Mouse (Mus musculus) heart, embryonic 14.5 days (tissue): ENCODE measurements around the gene Bglap2. TPM values are rescaled to one million over a fixed set of nuclear protein-coding genes. Genes with fewer than 3 reads are reported as not detected.

Experiments
- ATAC-seq: fragments of 200-750 bp; cut with Nextera tagmentation; 2 replicates; pipeline ENCODE4 v1.8.0; 2017; ENCODE audit warnings: low read depth, moderate TSS enrichment; ENCODE audit not compliant: insufficient number of reproducible peaks, insufficient read depth, low FRiP score
- H3K27ac ChIP-seq, 2 experiments: fragments of 200-500 bp in 1 of 2; fragments of 300-500 bp in 1 of 2; sonication (generic) in 1 of 2; replicated peaks in 1 of 2; 2 replicates each; pipeline ENCODE4 v1.5.1; 2012 to 2014; ENCODE audit warnings: low read depth in 2 of 2, low read length in 2 of 2, control low read depth in 1 of 2, mild to moderate bottlenecking in 1 of 2, mixed read lengths in 1 of 2; ENCODE audit not compliant: control insufficient read depth in 1 of 2, insufficient read depth in 1 of 2
- H3K27me3 ChIP-seq: fragments of 300-500 bp; sonication (generic); 2 replicates; pipeline ENCODE4 v1.6.1; 2014; ENCODE audit warnings: mild to moderate bottlenecking, low read length, control low read depth; ENCODE audit not compliant: control insufficient read depth, insufficient read depth
- H3K36me3 ChIP-seq: fragments of 300-500 bp; sonication (generic); 2 replicates; pipeline ENCODE4 v1.6.1; 2014; ENCODE audit warnings: mild to moderate bottlenecking, control low read depth, low read length, mixed read lengths; ENCODE audit not compliant: control insufficient read depth, insufficient read depth
- H3K4me1 ChIP-seq, 2 experiments: fragments of 200-500 bp in 1 of 2; fragments of 300-500 bp in 1 of 2; sonication (generic) in 1 of 2; 2 replicates each; pipeline ENCODE4 v1.6.1; 2012 to 2014; ENCODE audit warnings: low read length in 2 of 2, control low read depth in 1 of 2, mixed read lengths in 1 of 2; ENCODE audit not compliant: control insufficient read depth in 2 of 2, insufficient read depth in 2 of 2
- H3K4me2 ChIP-seq: fragments of 300-500 bp; sonication (generic); 2 replicates; pipeline ENCODE4 v1.6.1; 2014; ENCODE audit warnings: mild to moderate bottlenecking, low read length
- H3K4me3 ChIP-seq, 2 experiments: fragments of 200-500 bp in 1 of 2; fragments of 300-500 bp in 1 of 2; sonication (generic) in 1 of 2; 2 replicates each; pipeline ENCODE4 v1.5.1; 2012 to 2014; ENCODE audit warnings: low read length in 2 of 2, mild to moderate bottlenecking in 2 of 2, control low read depth in 1 of 2, low read depth in 1 of 2, moderate library complexity in 1 of 2; ENCODE audit not compliant: control insufficient read depth in 1 of 2, insufficient read depth in 1 of 2
- H3K9ac ChIP-seq: fragments of 300-500 bp; sonication (generic); 2 replicates; pipeline ENCODE4 v1.6.1; 2014; ENCODE audit warnings: mild to moderate bottlenecking, low read length
- H3K9me3 ChIP-seq: fragments of 300-500 bp; sonication (generic); 2 replicates; pipeline ENCODE4 v1.6.1; 2016; ENCODE audit warnings: low read length, control low read depth; ENCODE audit not compliant: control insufficient read depth
- WGBS: fragments of 180-500 bp; shearing (Covaris S2); extraction: QIAGEN DNeasy Blood & Tissue Kit; methylation state at CpG from one replicate; pipeline ENCODE4 v1.1.7; 2014; 5-methylcytosine and 5-hydroxymethylcytosine counted together
- polyA plus RNA-seq: library from polyadenylated mRNA; unstranded; fragments of >200 nt; fragmentation: Nextera tagmentation; extraction: Ambion mirVana; gene quantifications from 2 replicates; pipeline ENCODE4 v1.2.1, GENCODE M21; 2014

Bglap2 gene
- polyA plus RNA-seq, 1 experiment from 2014 or later, result not detected

- H3K4me3 ChIP-seq, result no peak overlapping the region
- H3K9ac ChIP-seq, result no peak overlapping the region
- 0 out of 2 replicates have a peak, but pooled peaks cover 1% of the 10 kb centered on the region for H3K27me3 ChIP-seq
- no peaks in the 10 kb centered on the region for H3K9me3 ChIP-seq
- 43% methylated on average over 5 of the region's 5 CpGs for WGBS
- no peak overlapping the region for H3K4me2 ChIP-seq
- H3K27ac ChIP-seq, result peak overlapping the region; percentile 28 to 41; a peak in 2 of 4 replicates
- peaks cover 11 to 18% of the 10 kb centered on the region in 2 experiments for H3K4me1 ChIP-seq
- no peak for ATAC-seq
- H3K36me3 ChIP-seq, result peaks cover 86% of the 10 kb centered on the region
These were observed 18.9 kb downstream of the Bglap2 start for GRCm38 (mm10) chr3:88359584-88359983.

- H3K36me3 ChIP-seq, result peaks cover 100% of the 10 kb centered on the region
- no peak overlapping the region for H3K27ac ChIP-seq
- H3K4me3 ChIP-seq, result no peak overlapping the region
- 89% methylated on average over 8 of the region's 8 CpGs for WGBS
- H3K9me3 ChIP-seq, result no peaks in the 10 kb centered on the region
- no peak overlapping the region for H3K4me2 ChIP-seq
- no peaks in the 10 kb centered on the region for H3K27me3 ChIP-seq
- ATAC-seq, result no peak
- no peak overlapping the region for H3K9ac ChIP-seq
- peaks cover 2 to 5% of the 10 kb centered on the region in 2 experiments; a peak in 1 of 4 replicates for H3K4me1 ChIP-seq
These were observed 23.9 kb downstream of the Bglap2 start for GRCm38 (mm10) chr3:88354396-88355165.

GRCm38 (mm10) chr3:88352907-88353306 is 25.6 kb downstream of the Bglap2 start:
- Histone ChIP-seq H3K4me3 (no peak overlapping the region), H3K27me3 (no peaks in the 10 kb centered on the region), H3K36me3 (peaks cover 100% of the 10 kb centered on the region), H3K9ac (no peak overlapping the region), H3K4me1 (no peaks in the 10 kb centered on the region), H3K9me3 (no peaks in the 10 kb centered on the region), H3K4me2 (no peak overlapping the region), H3K27ac (no peak overlapping the region)
- WGBS, result 91% methylated on average over 9 of the region's 9 CpGs
- no peak for ATAC-seq

- 62% methylated on average over 13 of the region's 13 CpGs for WGBS
- no peak for ATAC-seq
- H3K4me2 ChIP-seq, result no peak overlapping the region
- H3K27ac ChIP-seq, result no peak overlapping the region
- H3K4me1 ChIP-seq, result no peaks in the 10 kb centered on the region
- H3K9me3 ChIP-seq, result no peaks in the 10 kb centered on the region
- no peaks in the 10 kb centered on the region for H3K27me3 ChIP-seq
- no peak overlapping the region for H3K9ac ChIP-seq
- no peak overlapping the region for H3K4me3 ChIP-seq
- H3K36me3 ChIP-seq, result peaks cover 100% of the 10 kb centered on the region
These were observed 27.8 kb downstream of the Bglap2 start for GRCm38 (mm10) chr3:88350732-88351131.

DNA sequence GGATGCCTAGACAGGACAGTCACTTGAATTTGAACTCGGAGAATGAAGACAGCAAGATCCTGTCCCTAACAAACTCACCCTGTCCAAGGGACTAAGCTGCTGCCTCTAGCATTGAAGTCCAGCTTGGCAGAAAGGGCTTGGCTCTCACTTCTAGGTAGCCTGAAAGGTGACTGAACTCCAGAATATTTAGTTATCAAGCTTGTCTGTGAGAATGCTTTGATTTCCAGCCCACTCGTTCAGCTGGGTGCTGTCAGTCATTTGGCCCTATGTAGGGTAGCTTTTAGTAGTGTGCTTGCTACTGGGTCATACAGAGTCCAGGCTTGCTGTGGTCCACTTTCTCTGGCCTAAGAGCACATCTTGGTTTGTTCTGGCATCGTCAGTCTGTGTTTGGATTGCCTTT is 39.5 kb downstream of the Bglap2 start:
- no peak for ATAC-seq
- Histone ChIP-seq H3K4me3 (no peak overlapping the region), H3K9me3 (no peaks in the 10 kb centered on the region), H3K4me1 (peaks cover 11 to 26% of the 10 kb centered on the region in 2 experiments), H3K27ac (no peak overlapping the region), H3K9ac (0 out of 2 replicates have a peak overlapping the region, but pooled peaks have one; percentile 42), H3K4me2 (peak overlapping the region; percentile 4; the same call in 1 of the 2 replicates), H3K36me3 (peaks cover 34% of the 10 kb centered on the region), H3K27me3 (no peaks in the 10 kb centered on the region)
- 63% methylated on average over 3 of the region's 3 CpGs for WGBS

DNA sequence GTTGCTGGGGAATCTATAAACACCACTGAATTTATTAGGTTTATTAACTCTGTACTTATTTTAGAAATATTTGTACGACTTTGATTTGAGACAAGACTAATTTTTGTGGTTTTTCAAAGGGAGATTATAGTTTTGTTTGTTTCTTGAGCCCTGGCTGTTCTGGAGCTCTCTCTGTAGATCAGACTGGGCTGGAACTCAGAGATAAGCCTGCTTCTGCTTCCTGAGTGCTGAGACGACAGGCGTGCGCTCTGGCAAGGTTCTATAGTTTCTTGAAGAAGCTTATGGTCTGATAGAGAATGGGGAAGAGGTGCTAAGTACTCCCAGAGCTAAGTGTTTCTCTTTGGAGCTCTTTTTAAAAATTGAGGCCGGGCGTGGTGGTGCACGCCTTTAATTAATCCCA is 40.2 kb downstream of the Bglap2 start:
- ATAC-seq, result no peak
- Histone ChIP-seq H3K4me1 (peaks cover 11 to 26% of the 10 kb centered on the region in 2 experiments), H3K9ac (no peak overlapping the region), H3K27me3 (no peaks in the 10 kb centered on the region), H3K9me3 (no peaks in the 10 kb centered on the region), H3K4me2 (no peak overlapping the region), H3K36me3 (peaks cover 27% of the 10 kb centered on the region), H3K4me3 (no peak overlapping the region), H3K27ac (no peak overlapping the region)
- WGBS, result 76% methylated on average over 7 of the region's 7 CpGs

GRCm38 (mm10) chr3:88337367-88338020 is 41.0 kb downstream of the Bglap2 start:
- Histone ChIP-seq H3K4me3 (peak overlapping the region; percentile 4 to 82; a peak in 3 of 4 replicates), H3K4me1 (peaks cover 11 to 26% of the 10 kb centered on the region in 2 experiments), H3K36me3 (peaks cover 19% of the 10 kb centered on the region), H3K9me3 (no peaks in the 10 kb centered on the region), H3K27me3 (no peaks in the 10 kb centered on the region), H3K4me2 (peak overlapping the region; percentile 62), H3K27ac (peak overlapping the region; percentile 64 to 96), H3K9ac (peak overlapping the region; percentile 49)
- 52% methylated on average over 11 of the region's 11 CpGs for WGBS
- no peak for ATAC-seq
